Mouse (Mus musculus): ENCODE results near the gene Daam1.

DNA sequence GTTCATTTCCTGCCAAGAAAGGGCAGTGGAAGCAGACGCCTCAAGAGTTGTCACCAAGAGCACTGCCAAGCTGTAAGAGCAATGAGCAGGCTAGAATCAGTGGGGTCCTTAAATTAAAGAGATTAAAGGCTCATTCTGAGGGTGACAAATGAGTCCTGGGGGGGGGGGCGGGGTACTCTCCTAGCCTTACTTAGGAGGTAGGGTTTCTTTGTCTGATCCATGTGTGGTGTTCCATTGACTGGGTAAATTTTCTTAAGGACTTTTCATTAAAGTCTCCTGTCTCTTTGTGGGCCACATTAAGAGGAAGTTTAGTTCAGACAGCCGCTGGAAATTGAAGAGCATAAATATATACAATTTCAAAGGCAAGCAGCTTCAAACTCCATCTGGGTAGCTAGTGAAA is 138.1 kb downstream of the Daam1 start:
- TF ChIP-seq CTCF (IDR thresholded peaks at IDR 0.05; ENCODE audit: low read depth) (no peak), EP300 (IDR thresholded peaks at IDR 0.05; ENCODE audit: low read depth) (no peak)

All from liver, postnatal 0 days (tissue).